ENCODE assay signal across 9 mouse cellular contexts in the genomic region with DNA sequence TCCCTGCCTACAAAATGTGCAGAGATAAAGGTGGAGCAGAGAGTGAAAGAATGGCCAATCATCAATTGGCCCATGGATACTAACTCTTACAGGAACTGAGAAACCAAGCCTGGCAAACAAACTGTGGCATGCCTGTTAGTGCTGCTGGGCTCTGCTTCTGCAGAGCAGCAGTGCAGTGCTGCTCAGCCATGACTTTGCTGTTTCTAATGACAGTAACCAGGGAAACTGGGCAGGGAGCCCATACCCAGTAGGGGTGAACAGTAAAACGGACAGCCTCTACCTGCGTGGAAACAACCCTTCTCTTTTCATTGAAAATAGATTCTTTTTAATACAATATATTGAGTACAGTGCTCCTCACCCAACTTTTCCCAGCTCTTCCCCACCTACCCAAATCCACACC.
A peak's percentile ranks its signal among the peaks of the same experiment; 100 is the strongest.
DNase-seq lines count a peak whose midpoint lies in the region; ATAC-seq and TF ChIP-seq lines count a peak whose summit lies in the region.
"Had no signal": no experiment of that assay in that cellular context is flagged by ENCODE, and none has a peak within 500 bp of the region (broad histone marks: within the 10 kb centered on the region; RNA-seq: fewer than 3 reads in every experiment).

No protein-coding gene starts in this region.

- no peak overlapping the region for H3K9ac ChIP-seq in liver, embryonic 11.5 days (ENCODE audit: low read depth, low read length)
- H3K9ac ChIP-seq in liver, postnatal 0 days (replicated peaks), result no peak overlapping the region
- H3K9ac ChIP-seq in forebrain, embryonic 16.5 days (replicated peaks; ENCODE audit: low read depth, low read length), result no peak overlapping the region

- no peaks in the 10 kb centered on the region for H3K4me1 ChIP-seq in liver, embryonic 11.5 days (replicated peaks; ENCODE audit: control insufficient read depth, insufficient read depth, low read length)
- H3K4me1 ChIP-seq in liver, postnatal 0 days (ENCODE audit: insufficient read depth), result no peaks in the 10 kb centered on the region
- no peaks in the 10 kb centered on the region for H3K4me1 ChIP-seq in forebrain, embryonic 16.5 days (replicated peaks; ENCODE audit: control insufficient read depth, insufficient read depth, low read length)

- WGBS in liver, embryonic 11.5 days, result 60% methylated on average over 2 of the region's 2 CpGs
- 68% methylated on average over 2 of the region's 2 CpGs for WGBS in liver, postnatal 0 days (ENCODE audit: insufficient replicate concordance)
- 25% methylated on average over 2 of the region's 2 CpGs for WGBS in forebrain, embryonic 16.5 days

- no peaks in the 10 kb centered on the region for H3K9me3 ChIP-seq in liver, embryonic 11.5 days (ENCODE audit: control insufficient read depth, low read length)
- no peaks in the 10 kb centered on the region for H3K9me3 ChIP-seq in liver, postnatal 0 days (ENCODE audit: low read length)
- no peaks in the 10 kb centered on the region for H3K9me3 ChIP-seq in forebrain, embryonic 16.5 days (ENCODE audit: control insufficient read depth, low read length)

- no peaks in the 10 kb centered on the region for H3K36me3 ChIP-seq in liver, embryonic 11.5 days (ENCODE audit: control insufficient read depth, insufficient read depth, low read length)
- no peaks in the 10 kb centered on the region for H3K36me3 ChIP-seq in liver, postnatal 0 days (replicated peaks; ENCODE audit: insufficient read depth, low read length)
- H3K36me3 ChIP-seq in forebrain, embryonic 16.5 days (ENCODE audit: control insufficient read depth, insufficient read depth), result no peaks in the 10 kb centered on the region

- H3K27me3 ChIP-seq in liver, embryonic 11.5 days (replicated peaks; ENCODE audit: control insufficient read depth, insufficient read depth, low read length), result no peaks in the 10 kb centered on the region
- H3K27me3 ChIP-seq in liver, postnatal 0 days (ENCODE audit: insufficient read depth, low read length), result no peaks in the 10 kb centered on the region
- no peaks in the 10 kb centered on the region for H3K27me3 ChIP-seq in forebrain, embryonic 16.5 days (replicated peaks; ENCODE audit: control insufficient read depth, insufficient read depth, low read length)

- peak; percentile 1 for DNase-seq in cerebellum, adult 9-10 months
- DNase-seq in cerebellum, adult 11 months, result no peak
- DNase-seq in liver, embryonic 11.5 days (ENCODE audit: low spot score), result no peak
- DNase-seq in liver, postnatal 0 days, result no peak
- DNase-seq in layer of hippocampus, postnatal 10 days (ENCODE audit: low spot score in 2 of 2), result peak; percentile 31 to 48
- no peak for DNase-seq in frontal cortex, postnatal 25 days (ENCODE audit: low spot score in 2 of 2)
- no peak for DNase-seq in spleen, postnatal 14 days (ENCODE audit: low spot score in 2 of 2)
- DNase-seq: B cell, adult 2 months had no signal

- H3K27ac ChIP-seq in liver, embryonic 11.5 days (ENCODE audit: low read depth, low read length), result no peak overlapping the region
- no peak overlapping the region for H3K27ac ChIP-seq in liver, postnatal 0 days (ENCODE audit: low read depth)
- no peak overlapping the region for H3K27ac ChIP-seq in forebrain, embryonic 16.5 days (ENCODE audit: low read length)

- no peak overlapping the region for H3K4me2 ChIP-seq in liver, embryonic 11.5 days
- H3K4me2 ChIP-seq in liver, postnatal 0 days (ENCODE audit: low read depth, low read length), result no peak overlapping the region
- no peak overlapping the region for H3K4me2 ChIP-seq in forebrain, embryonic 16.5 days (ENCODE audit: low read length)

- TF ChIP-seq CTCF in liver, postnatal 0 days (IDR thresholded peaks at IDR 0.05; ENCODE audit: low read depth), result no peak

- ATAC-seq in liver, embryonic 11.5 days (replicated peaks; ENCODE audit: low FRiP score), result 0 out of 2 replicates have a peak, but pooled peaks have one; percentile 45
- no peak; the same call in 1 of the 2 replicates for ATAC-seq in liver, postnatal 0 days
- peak; percentile 40; the same call in 1 of the 2 replicates for ATAC-seq in forebrain, embryonic 16.5 days

- no peak for TF ChIP-seq EP300 in liver, postnatal 0 days (IDR thresholded peaks at IDR 0.05; ENCODE audit: low read depth)

- no peak overlapping the region for H3K4me3 ChIP-seq in liver, embryonic 11.5 days (ENCODE audit: low read depth, low read length)
- no peak overlapping the region for H3K4me3 ChIP-seq in liver, postnatal 0 days (ENCODE audit: low read depth, low read length)
- H3K4me3 ChIP-seq in forebrain, embryonic 16.5 days (replicated peaks; ENCODE audit: low read length), result no peak overlapping the region

Comparison
In these comparisons a context has a peak if more than half of its experiments do, and no peak if none do; other contexts are left out.
1. DNase-seq: peak in cerebellum, adult 9-10 months (single experiment) and layer of hippocampus, postnatal 10 days (2 of 2); none in cerebellum, adult 11 months (single experiment), liver, embryonic 11.5 days (single experiment), liver, postnatal 0 days (single experiment), frontal cortex, postnatal 25 days (0 of 2) and spleen, postnatal 14 days (0 of 2).